Mouse (Mus musculus) adipocyte (in vitro differentiated cells): ENCODE data around the gene Upf2.
"Not testable (repeated sequence)": the region's sequence is repeated elsewhere in the genome, so short reads cannot be mapped to it uniquely, and the experiment has no call there.

Source experiments
- DNase-seq: peaks from one replicate; pipeline ENCODE4 v3.0.0-alpha.2; 2016; ENCODE audit warnings: low spot score

Gene Upf2

GRCm38 (mm10) chr2:5949821-5950220 lies 1.4 kb upstream of the Upf2 start:
- not testable (repeated sequence) for DNase-seq

GRCm38 (mm10) chr2:5950305-5950704 lies 964 bp upstream of the Upf2 start:
- DNase-seq, result peak; percentile 41

- DNase-seq, result peak; percentile 32
Observed at GRCm38 (mm10) chr2:5951621-5952211, 447 bp downstream of the Upf2 start.

- DNase-seq, result no peak
Observed at GRCm38 (mm10) chr2:5957705-5958104, 6.4 kb downstream of the Upf2 start.

GRCm38 (mm10) chr2:5962265-5962664 lies 11.0 kb downstream of the Upf2 start:
- DNase-seq, result no peak

GRCm38 (mm10) chr2:5963729-5964128 lies 12.5 kb downstream of the Upf2 start:
- not testable (repeated sequence) for DNase-seq

GRCm38 (mm10) chr2:5965972-5966371 lies 14.7 kb downstream of the Upf2 start:
- DNase-seq, result no peak

GRCm38 (mm10) chr2:5970629-5971028 lies 19.4 kb downstream of the Upf2 start:
- DNase-seq, result not testable (repeated sequence)

- no peak for DNase-seq
Observed at GRCm38 (mm10) chr2:5977532-5977931, 26.3 kb downstream of the Upf2 start.

GRCm38 (mm10) chr2:5995538-5995937 lies 44.3 kb downstream of the Upf2 start:
- peak; percentile 38 for DNase-seq

- no peak for DNase-seq
Observed at GRCm38 (mm10) chr2:6003949-6004348, 52.7 kb downstream of the Upf2 start.

GRCm38 (mm10) chr2:6014532-6014931 lies 63.3 kb downstream of the Upf2 start:
- no peak for DNase-seq

- DNase-seq, result not testable (repeated sequence)
Observed at GRCm38 (mm10) chr2:6015182-6015581, 63.9 kb downstream of the Upf2 start.

- DNase-seq, result no peak
Observed at GRCm38 (mm10) chr2:6020570-6020969, 69.3 kb downstream of the Upf2 start.

GRCm38 (mm10) chr2:6042644-6043043 lies 91.4 kb downstream of the Upf2 start:
- no peak for DNase-seq

- no peak for DNase-seq
Observed at GRCm38 (mm10) chr2:6046796-6047195, 95.5 kb downstream of the Upf2 start.

GRCm38 (mm10) chr2:6048570-6048969 lies 97.3 kb downstream of the Upf2 start:
- DNase-seq, result no peak

GRCm38 (mm10) chr2:6049018-6049417 lies 97.7 kb downstream of the Upf2 start:
- DNase-seq, result no peak

GRCm38 (mm10) chr2:6055466-6055865 lies 104.2 kb downstream of the Upf2 start:
- DNase-seq, result no peak

GRCm38 (mm10) chr2:6056518-6056917 lies 105.2 kb downstream of the Upf2 start:
- peak; percentile 70 for DNase-seq

- DNase-seq, result no peak
Observed at GRCm38 (mm10) chr2:6059291-6059690, 108.0 kb downstream of the Upf2 start.

- DNase-seq, result no peak
Observed at GRCm38 (mm10) chr2:6060071-6060804, 109.0 kb downstream of the Upf2 start.

GRCm38 (mm10) chr2:6067341-6067740 lies 116.1 kb downstream of the Upf2 start:
- DNase-seq, result no peak

GRCm38 (mm10) chr2:6070925-6071324 lies 119.7 kb downstream of the Upf2 start:
- no peak for DNase-seq
